Mouse (Mus musculus) c-Kit-negative CD71-positive TER-119-positive erythroid progenitor cells, embryonic 14.5 days (primary cell): ENCODE results near the gene Polr1c.

Source experiments
- DNase-seq: peaks from one replicate; pipeline ENCODE4 v3.0.0-alpha.2; 2013; ENCODE audit warnings: low read depth, low spot score

Gene Polr1c

GRCm38 (mm10) chr17:46221601-46222000 lies 26.3 kb downstream of the Polr1c start:
- no peak for DNase-seq

GRCm38 (mm10) chr17:46210550-46210949 lies 37.3 kb downstream of the Polr1c start:
- no peak for DNase-seq

GRCm38 (mm10) chr17:46206676-46207075 lies 41.2 kb downstream of the Polr1c start:
- DNase-seq, result no peak

- DNase-seq, result no peak
These were observed 44.8 kb downstream of the Polr1c start for GRCm38 (mm10) chr17:46203078-46203477.

GRCm38 (mm10) chr17:46202421-46203071 lies 45.3 kb downstream of the Polr1c start, which contains the start of the genes Polh and Xpo5:
Gene Polh, minus strand, starts transcription at chr17:46202645.
Gene Xpo5, plus strand, starts transcription at chr17:46202782.
- peak; percentile 94 for DNase-seq

- DNase-seq, result peak; percentile 46
These were observed 46.7 kb downstream of the Polr1c start for GRCm38 (mm10) chr17:46201151-46201550.
